ENCODE assay signal across 8 mouse cellular contexts in the genomic region with DNA sequence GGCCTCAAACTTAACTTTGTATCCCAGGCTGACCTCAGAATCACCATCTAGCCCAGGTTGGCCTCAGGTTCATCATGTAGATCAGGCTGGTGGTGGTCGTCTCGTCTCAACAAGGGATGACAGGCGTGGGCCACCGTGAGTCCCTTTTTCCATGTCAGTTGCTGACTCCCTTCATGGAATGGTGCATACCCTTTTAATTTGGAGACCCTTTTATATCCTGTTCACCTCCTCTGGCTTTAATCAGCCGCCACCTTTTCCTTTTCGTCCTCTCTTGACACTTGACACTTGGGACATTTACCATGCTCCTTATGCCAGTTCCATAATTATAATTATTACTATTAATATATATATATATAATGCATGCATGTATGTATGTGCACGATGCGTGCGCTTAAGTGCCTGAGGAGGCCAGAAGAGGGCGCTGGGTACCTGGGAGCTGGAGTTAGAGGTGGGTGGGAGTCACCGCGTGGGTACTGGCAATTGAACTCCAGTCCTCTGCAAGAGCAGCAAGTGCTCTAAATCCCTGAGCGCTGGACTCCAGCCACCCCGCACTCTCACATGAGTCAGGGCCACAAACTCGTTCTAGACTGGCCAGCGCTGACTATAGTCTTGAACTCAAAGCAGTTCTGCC. TPM values are rescaled to one million over a fixed set of nuclear protein-coding genes. Genes with fewer than 3 reads are reported as not detected.
DNase-seq lines count a peak whose midpoint lies in the region; ATAC-seq and TF ChIP-seq lines count a peak whose summit lies in the region.

No protein-coding gene starts in this region.

- TF ChIP-seq POLR2A in MEL (IDR thresholded peaks at IDR 0.05; ENCODE audit: control insufficient read depth in 1 of 2, insufficient read depth in 1 of 2, low read depth in 1 of 2, low read length in 2 of 2, poor library complexity in 1 of 2), result no peak

- peaks cover 3% of the 10 kb centered on the region; the same call in 1 of the 2 replicates for H3K36me3 ChIP-seq in kidney, embryonic 14.5 days (ENCODE audit: control insufficient read depth, insufficient read depth, low read length)
- peaks cover 0 to 9% of the 10 kb centered on the region in 2 experiments; a peak in 1 of 4 replicates for H3K36me3 ChIP-seq in MEL (ENCODE audit: control insufficient read depth in 1 of 2, insufficient read depth in 2 of 2, low read length in 2 of 2)
- peaks cover 18% of the 10 kb centered on the region for H3K36me3 ChIP-seq in forebrain, embryonic 13.5 days (ENCODE audit: poor library complexity, severe bottlenecking)
- peaks cover 7% of the 10 kb centered on the region for H3K36me3 ChIP-seq in liver, embryonic 15.5 days (replicated peaks)

- H3K4me2 ChIP-seq in kidney, embryonic 14.5 days (replicated peaks; ENCODE audit: low read depth, low read length), result peak overlapping the region; percentile 87
- peak overlapping the region; percentile 80 for H3K4me2 ChIP-seq in forebrain, embryonic 13.5 days
- peak overlapping the region; percentile 99 for H3K4me2 ChIP-seq in liver, embryonic 15.5 days

- no peak overlapping the region for H3K27ac ChIP-seq in kidney, embryonic 14.5 days (ENCODE audit: low read depth, low read length)
- H3K27ac ChIP-seq in MEL (ENCODE audit: control insufficient read depth, low read depth, low read length), result no peak overlapping the region
- H3K27ac ChIP-seq in forebrain, embryonic 13.5 days, result no peak overlapping the region
- no peak overlapping the region; the same call in 1 of the 2 replicates for H3K27ac ChIP-seq in liver, embryonic 15.5 days (replicated peaks)

- H3K4me3 ChIP-seq in kidney, embryonic 14.5 days (ENCODE audit: low read length), result peak overlapping the region; percentile 86
- H3K4me3 ChIP-seq in MEL (ENCODE audit: control insufficient read depth in 1 of 2, insufficient read depth in 1 of 2, low read depth in 2 of 2, low read length in 2 of 2), result peak overlapping the region; percentile 80 to 89
- peak overlapping the region; percentile 79 for H3K4me3 ChIP-seq in forebrain, embryonic 13.5 days
- peak overlapping the region; percentile 81 for H3K4me3 ChIP-seq in liver, embryonic 15.5 days (replicated peaks)

- peak; percentile 12 for TF ChIP-seq RAD21 in MEL (IDR thresholded peaks at IDR 0.05; ENCODE audit: low read depth, low read length)

- H3K79me2 ChIP-seq in MEL (ENCODE audit: control insufficient read depth, insufficient read depth, low read length, poor library complexity), result peaks cover 9% of the 10 kb centered on the region

- H3K9ac ChIP-seq in kidney, embryonic 14.5 days (ENCODE audit: low read depth, low read length), result peak overlapping the region; percentile 92
- H3K9ac ChIP-seq in MEL (ENCODE audit: control insufficient read depth, low read depth, low read length, poor library complexity, severe bottlenecking), result peak overlapping the region; percentile 82
- peak overlapping the region; percentile 94 for H3K9ac ChIP-seq in forebrain, embryonic 13.5 days
- peak overlapping the region; percentile 87 for H3K9ac ChIP-seq in liver, embryonic 15.5 days

- peak; percentile 28 to 63 (median 37); a peak in 5 of 6 replicates for TF ChIP-seq CTCF in MEL (IDR thresholded peaks at IDR 0.05 in 2 of 3, conservative IDR thresholded peaks at IDR 0.05 in 1 of 3; ENCODE audit: control insufficient read depth in 1 of 3, insufficient read depth in 1 of 3, low read depth in 2 of 3, low read length in 3 of 3, poor library complexity in 1 of 3, severe bottlenecking in 1 of 3)

- ATAC-seq in kidney, embryonic 14.5 days (ENCODE audit: low FRiP score, low TSS enrichment), result no peak
- ATAC-seq in forebrain, embryonic 13.5 days, result no peak
- ATAC-seq in liver, embryonic 15.5 days (ENCODE audit: insufficient read depth), result no peak

- no peaks in the 10 kb centered on the region for H3K4me1 ChIP-seq in kidney, embryonic 14.5 days (ENCODE audit: control insufficient read depth, insufficient read depth, low read length)
- H3K4me1 ChIP-seq in MEL (ENCODE audit: control insufficient read depth in 1 of 2, insufficient read depth in 2 of 2, low read length in 2 of 2), result peaks cover 8 to 19% of the 10 kb centered on the region in 2 experiments
- peaks cover 9% of the 10 kb centered on the region; the same call in 1 of the 2 replicates for H3K4me1 ChIP-seq in forebrain, embryonic 13.5 days
- peaks cover 46% of the 10 kb centered on the region for H3K4me1 ChIP-seq in liver, embryonic 15.5 days (replicated peaks)

- WGBS in kidney, embryonic 14.5 days, result 76% methylated on average over 16 of the region's 16 CpGs
- 71% methylated on average over 16 of the region's 16 CpGs for WGBS in forebrain, embryonic 13.5 days
- WGBS in liver, embryonic 15.5 days (ENCODE audit: insufficient replicate concordance), result 78% methylated on average over 16 of the region's 16 CpGs

- peaks cover 5% of the 10 kb centered on the region; the same call in 1 of the 2 replicates for H3K9me3 ChIP-seq in kidney, embryonic 14.5 days (ENCODE audit: control insufficient read depth, low read length)
- H3K9me3 ChIP-seq in MEL (replicated peaks; ENCODE audit: insufficient read depth, low read length), result no peaks in the 10 kb centered on the region
- H3K9me3 ChIP-seq in forebrain, embryonic 13.5 days (replicated peaks), result peaks cover 5% of the 10 kb centered on the region; the same call in 1 of the 2 replicates
- H3K9me3 ChIP-seq in liver, embryonic 15.5 days (replicated peaks), result no peaks in the 10 kb centered on the region

- no peak for DNase-seq in kidney, adult 8-10 months
- peak; percentile 54 for DNase-seq in MEL (ENCODE audit: low read depth, low spot score)
- no peak for DNase-seq in right cerebral cortex, postnatal 14 days
- no peak for DNase-seq in spleen, postnatal 36 days (ENCODE audit: low spot score in 2 of 2)
- no peak for DNase-seq in kidney, postnatal 14 days

- TF ChIP-seq EP300 in MEL (IDR thresholded peaks at IDR 0.05; ENCODE audit: low read depth in 1 of 2, low read length in 2 of 2), result no peak

- H3K27me3 ChIP-seq in kidney, embryonic 14.5 days (ENCODE audit: control insufficient read depth, insufficient read depth, low read length), result no peaks in the 10 kb centered on the region
- H3K27me3 ChIP-seq in MEL (ENCODE audit: control insufficient read depth in 1 of 2, insufficient read depth in 2 of 2, low read length in 2 of 2), result no peaks in the 10 kb centered on the region
- H3K27me3 ChIP-seq in forebrain, embryonic 13.5 days, result no peaks in the 10 kb centered on the region
- H3K27me3 ChIP-seq in liver, embryonic 15.5 days, result peaks cover 25% of the 10 kb centered on the region

TF ChIP-seq in MEL, 35 proteins besides CTCF, POLR2A, EP300 and RAD21:
- TF ChIP-seq CHD1 (IDR thresholded peaks at IDR 0.05; ENCODE audit: low read depth, low read length) (no peak), ZC3H11A (IDR thresholded peaks at IDR 0.05; ENCODE audit: low read depth, low read length) (0 out of 2 replicates have a peak, but pooled peaks have one; percentile 4)

RNA-seq across cellular contexts. Expression of a gene that starts 7.0 kb away (rescaled TPM):
- 61.8 and 70.7 TPM in 2 replicates for polyA plus RNA-seq in kidney, embryonic 14.5 days (2014; fragmentation: Nextera tagmentation; extraction: Ambion mirVana)
- 27.9 and 31.7 TPM in 2 replicates for total RNA-seq in MEL (2012; rRNA removed)
- 10 to 100 TPM in 1 of 2 experiments, not detected in 1; 32.3 TPM for polyA plus RNA-seq in MEL (2012; ENCODE audit: insufficient read depth in 1 of 2, insufficient read length in 2 of 2, low read depth in 1 of 2, low replicate concordance in 2 of 2, missing spikeins in 1 of 2)
- polyA plus RNA-seq in forebrain, embryonic 13.5 days (2015; fragmentation: Nextera tagmentation; extraction: Ambion mirVana), result 47.5 and 50.2 TPM in 2 replicates
- 22.6 and 23.0 TPM in 2 replicates for polyA plus RNA-seq in liver, embryonic 15.5 days (2015; fragmentation: Nextera tagmentation; extraction: Ambion mirVana)

RNA-seq across cellular contexts. Expression of a gene that starts 51.1 kb away (rescaled TPM):
- polyA plus RNA-seq in kidney, embryonic 14.5 days (2014; fragmentation: Nextera tagmentation; extraction: Ambion mirVana), result 24.5 and 31.2 TPM in 2 replicates
- total RNA-seq in MEL (2012; rRNA removed), result 60.9 and 69.6 TPM in 2 replicates
- polyA plus RNA-seq in MEL (2012; ENCODE audit: insufficient read depth in 1 of 2, insufficient read length in 2 of 2, low read depth in 1 of 2, low replicate concordance in 2 of 2, missing spikeins in 1 of 2), result 10 to 100 TPM in 1 of 2 experiments, not detected in 1; 56.2 TPM
- 67.0 and 77.0 TPM in 2 replicates for polyA plus RNA-seq in forebrain, embryonic 13.5 days (2015; fragmentation: Nextera tagmentation; extraction: Ambion mirVana)
- 23.1 and 24.0 TPM in 2 replicates for polyA plus RNA-seq in liver, embryonic 15.5 days (2015; fragmentation: Nextera tagmentation; extraction: Ambion mirVana)

RNA-seq across cellular contexts. Expression of a gene that starts 51.1 kb away (rescaled TPM):
- polyA plus RNA-seq in kidney, embryonic 14.5 days (2014; fragmentation: Nextera tagmentation; extraction: Ambion mirVana), result 40.3 and 46.4 TPM in 2 replicates
- 15.8 and 17.3 TPM in 2 replicates for total RNA-seq in MEL (2012; rRNA removed)
- 10 to 100 TPM in 1 of 2 experiments, not detected in 1; 26.7 TPM for polyA plus RNA-seq in MEL (2012; ENCODE audit: insufficient read depth in 1 of 2, insufficient read length in 2 of 2, low read depth in 1 of 2, low replicate concordance in 2 of 2, missing spikeins in 1 of 2)
- polyA plus RNA-seq in forebrain, embryonic 13.5 days (2015; fragmentation: Nextera tagmentation; extraction: Ambion mirVana), result 23.3 and 28.6 TPM in 2 replicates
- 53.1 and 57.8 TPM in 2 replicates for polyA plus RNA-seq in liver, embryonic 15.5 days (2015; fragmentation: Nextera tagmentation; extraction: Ambion mirVana)
